Mouse (Mus musculus) regulatory T cell (primary cell): ENCODE measurements around the gene Fgfr4.

Experiments used
- in situ Hi-C: fragments of 300-600 bp; cut with MboI, MseI; formaldehyde crosslinking; loops from one replicate; pipeline ENCODE4 v1.15.1; 2025; ENCODE audit warnings: high pct_unique_total_duplicates

Gene Fgfr4

DNA sequence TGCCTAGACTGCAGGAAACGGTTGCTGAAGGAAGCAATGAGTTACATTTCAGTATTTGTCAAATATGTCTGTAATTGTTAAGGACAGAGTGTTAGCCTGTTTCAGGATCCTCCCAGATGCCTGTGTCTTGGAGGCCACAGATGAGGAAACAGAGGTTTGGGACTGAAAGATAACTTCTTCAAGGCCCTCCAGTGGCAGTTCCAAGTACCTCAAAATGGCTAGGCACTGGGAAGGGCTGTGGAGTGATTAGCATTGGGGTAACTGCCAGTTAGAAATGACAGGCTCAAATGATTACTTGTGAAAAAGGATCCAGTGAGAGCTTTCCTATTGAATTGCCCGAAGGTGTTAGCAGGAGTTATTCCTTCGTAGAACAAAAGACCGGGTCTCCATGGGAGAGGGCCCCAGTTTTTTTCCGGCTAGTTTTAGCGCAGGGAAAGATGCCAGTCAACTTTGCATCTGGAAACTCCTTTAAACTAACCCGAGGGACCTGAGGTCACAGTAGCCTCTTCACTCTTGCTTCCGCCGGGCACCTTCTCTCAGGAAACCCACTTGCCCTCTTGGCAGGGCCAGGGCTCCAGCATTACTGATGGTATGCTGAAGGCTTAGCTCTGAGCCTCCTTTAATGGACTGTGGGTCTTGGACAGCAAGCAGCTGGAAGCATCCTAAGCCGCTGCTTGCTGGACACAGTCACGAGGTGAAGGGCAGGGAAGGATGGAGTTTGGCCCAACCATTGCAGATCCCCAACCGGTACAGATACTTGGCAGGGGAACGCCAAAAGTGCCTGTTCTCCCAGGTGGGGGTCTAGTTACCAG is 56.6 kb downstream of the Fgfr4 start:
- in situ Hi-C loops: loop anchor here (5.0 to 10.0 kb wide), 2 partner anchors 326 to 507 kb away; partner anchors contain the start of genes Cdhr2 and Ddx41

DNA sequence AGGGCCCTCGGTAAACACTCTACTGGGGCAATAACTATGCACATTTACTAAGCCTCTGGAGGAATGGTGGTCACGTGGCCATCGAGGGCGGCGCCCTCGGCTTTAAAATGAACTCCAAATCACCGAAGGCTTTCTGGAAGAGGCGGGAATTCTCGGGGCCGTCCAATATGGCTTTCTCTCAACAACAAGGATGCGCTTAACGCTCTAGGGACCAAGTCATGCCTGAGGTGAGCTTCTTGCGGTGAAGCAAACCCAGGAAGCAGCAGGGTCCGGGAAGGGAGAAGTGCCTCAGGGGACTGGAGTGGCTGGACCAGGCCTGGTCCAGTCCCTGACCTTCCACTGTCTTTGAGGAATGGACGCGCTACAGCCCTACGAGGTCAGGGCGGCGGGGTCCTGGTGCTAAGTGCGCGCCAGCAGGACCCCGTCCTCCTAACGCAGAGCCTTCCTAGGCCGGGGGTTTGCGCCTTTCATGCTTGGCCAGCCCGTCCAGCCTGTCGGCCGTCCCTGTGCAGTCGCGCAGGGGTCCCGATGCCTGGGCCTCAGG is 57.3 kb downstream of the Fgfr4 start, which contains the start of gene Nsd1:
TSS of gene Nsd1 (plus strand) at position 134 of the 544 bp plus-strand sequence.
- in situ Hi-C loops: loop anchor here (5.0 to 10.0 kb wide), 2 partner anchors 325 to 507 kb away; partner anchors contain the start of genes Cdhr2 and Ddx41

DNA sequence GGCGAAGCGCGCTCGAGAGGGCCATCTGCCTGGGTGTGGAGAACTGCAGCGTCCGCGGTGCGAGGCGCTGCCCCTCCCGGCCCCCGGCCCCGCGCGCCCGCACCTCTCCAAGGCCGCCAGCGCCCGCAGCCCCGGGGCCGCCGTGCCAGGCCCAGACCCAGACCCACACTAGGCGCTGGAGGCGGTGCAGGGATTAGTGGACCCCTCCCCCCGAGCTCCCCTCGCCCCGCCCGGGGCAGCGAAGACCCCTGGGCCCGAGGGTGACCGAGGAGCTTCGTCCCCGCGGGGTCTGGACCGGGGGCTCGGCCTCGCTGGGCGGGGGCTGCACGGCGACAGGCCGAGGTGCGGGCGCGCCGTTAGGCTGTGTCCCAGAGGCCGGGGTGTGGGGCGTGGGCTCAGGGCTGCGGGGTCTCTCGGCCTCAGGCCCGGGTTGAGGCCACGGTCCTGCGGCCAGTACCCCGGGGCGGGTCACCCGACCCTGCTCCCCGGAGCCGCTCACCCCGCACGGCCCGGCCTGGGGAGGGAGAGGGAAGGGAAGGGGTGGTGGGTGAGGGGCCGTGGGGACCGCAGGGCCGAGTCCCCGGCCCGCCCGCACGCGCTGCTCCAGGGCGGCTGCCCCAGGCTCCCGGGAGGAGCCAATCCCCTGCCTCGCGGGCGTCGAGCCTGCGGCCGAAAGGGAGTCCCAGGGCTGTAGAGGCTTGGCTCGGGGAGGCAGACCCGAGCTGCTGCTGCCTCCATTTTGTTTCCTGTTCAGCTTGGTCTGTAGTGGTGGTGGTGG is 57.9 kb downstream of the Fgfr4 start:
- in situ Hi-C loops: no loop called here

DNA sequence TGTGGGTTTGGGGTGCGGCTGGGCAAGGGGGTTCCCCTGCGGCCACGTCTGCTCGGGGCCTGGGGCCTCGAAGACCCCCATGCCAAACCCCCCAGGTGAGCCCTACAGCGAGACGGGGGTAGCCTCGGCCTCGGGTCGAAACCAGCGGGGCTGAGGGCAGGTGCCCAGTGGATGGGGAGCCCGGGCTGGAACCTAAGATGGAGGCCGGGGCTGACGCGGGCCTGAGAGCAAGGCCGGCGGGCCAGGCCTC is 58.5 kb downstream of the Fgfr4 start:
- in situ Hi-C loops: no loop called here

DNA sequence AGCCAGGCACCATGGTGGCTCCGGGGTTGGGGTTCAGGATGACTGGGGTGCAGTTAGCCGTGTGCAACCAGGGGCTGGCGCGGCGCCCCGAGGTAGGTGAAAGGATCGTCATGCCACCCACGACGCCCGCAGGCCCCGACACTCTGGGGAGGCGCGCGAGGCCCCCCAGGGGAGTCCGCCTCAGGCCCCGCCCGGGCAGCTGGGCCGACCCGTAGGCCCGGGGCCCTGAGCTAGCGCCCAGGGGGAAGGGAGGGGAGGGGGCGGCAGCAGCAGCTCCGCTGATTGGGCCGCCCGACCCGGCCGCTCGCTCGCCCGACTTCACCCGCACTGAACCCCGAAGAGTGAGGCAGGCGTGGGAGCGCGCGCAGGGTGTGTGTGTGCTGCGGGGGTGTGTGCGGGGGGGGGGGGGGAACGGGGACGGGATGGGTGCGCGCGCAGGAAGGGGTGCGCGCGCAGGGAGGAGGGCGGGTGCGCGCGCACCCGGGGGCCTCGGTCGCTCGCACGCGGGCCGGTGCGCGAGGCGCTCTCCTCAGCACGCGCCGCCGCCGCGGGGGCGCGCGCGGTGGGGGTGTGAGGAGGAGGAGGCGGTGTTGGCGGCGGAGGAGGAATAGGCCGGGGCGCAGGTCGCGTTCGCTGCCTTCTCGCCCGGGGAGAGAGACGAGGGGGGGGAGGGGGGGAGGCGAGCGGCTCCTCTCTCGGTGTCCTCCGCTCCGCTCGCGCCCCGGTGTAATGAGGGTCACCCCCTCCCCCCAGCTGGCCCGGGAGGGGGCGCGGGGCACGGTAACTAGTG is 59.0 kb downstream of the Fgfr4 start:
- in situ Hi-C loops: no loop called here

DNA sequence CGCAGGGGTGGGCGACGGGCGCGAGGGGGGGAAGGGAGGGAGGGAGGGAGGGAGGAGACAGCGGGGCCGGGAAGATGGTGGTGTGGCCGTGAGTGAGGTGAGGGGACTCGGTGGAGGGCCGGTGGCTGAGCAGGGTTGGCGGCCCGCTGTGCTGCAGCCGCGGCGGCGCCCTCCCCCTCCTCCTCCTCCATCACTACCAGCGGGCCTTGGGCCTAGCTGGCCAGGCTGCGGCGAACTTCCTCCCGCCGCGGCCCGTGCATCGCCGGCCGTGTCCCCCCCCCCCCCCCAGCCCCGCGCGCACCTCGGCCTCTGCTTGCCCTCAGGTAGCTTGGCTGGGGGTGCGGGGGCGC is 59.5 kb downstream of the Fgfr4 start:
- in situ Hi-C loops: no loop called here

DNA sequence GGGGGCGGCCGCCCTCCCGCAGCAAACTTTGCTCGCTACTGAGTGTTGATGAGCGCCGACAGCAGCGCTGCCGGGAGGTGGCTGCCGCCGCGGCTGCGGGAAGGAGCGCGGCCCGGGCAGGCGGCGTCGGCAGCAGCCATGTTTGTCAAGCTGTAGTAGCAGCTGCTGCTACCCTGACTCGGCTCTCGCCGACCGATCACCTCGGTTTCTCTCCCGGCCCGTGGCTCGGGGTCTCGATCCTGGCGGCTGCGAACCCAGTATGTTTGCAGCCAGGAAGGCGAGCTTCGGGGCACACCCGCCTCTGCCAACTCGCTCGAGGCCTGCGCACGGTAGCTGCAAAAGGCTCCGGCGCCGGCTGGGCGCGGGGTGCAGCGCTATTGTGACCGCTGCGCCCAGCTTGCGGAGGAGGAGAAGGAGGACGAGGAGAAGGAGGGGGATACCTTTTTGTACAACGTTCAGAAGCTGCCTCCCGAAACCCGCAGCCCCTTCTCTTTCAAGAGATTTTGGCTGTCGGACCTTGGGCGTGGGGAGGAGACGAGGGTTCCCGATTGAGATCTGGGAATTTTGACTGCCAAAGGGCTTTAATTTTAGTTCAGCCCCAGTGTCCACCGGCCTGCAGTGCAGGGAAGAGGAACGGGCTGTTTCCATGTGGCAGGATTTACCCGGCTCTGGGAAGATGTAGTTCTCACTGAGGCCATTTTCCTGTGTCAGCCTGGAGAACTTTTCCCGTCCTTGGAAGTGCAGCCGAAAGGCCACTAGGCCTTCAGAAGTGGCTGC is 60.1 kb downstream of the Fgfr4 start:
- in situ Hi-C loops: no loop called here

DNA sequence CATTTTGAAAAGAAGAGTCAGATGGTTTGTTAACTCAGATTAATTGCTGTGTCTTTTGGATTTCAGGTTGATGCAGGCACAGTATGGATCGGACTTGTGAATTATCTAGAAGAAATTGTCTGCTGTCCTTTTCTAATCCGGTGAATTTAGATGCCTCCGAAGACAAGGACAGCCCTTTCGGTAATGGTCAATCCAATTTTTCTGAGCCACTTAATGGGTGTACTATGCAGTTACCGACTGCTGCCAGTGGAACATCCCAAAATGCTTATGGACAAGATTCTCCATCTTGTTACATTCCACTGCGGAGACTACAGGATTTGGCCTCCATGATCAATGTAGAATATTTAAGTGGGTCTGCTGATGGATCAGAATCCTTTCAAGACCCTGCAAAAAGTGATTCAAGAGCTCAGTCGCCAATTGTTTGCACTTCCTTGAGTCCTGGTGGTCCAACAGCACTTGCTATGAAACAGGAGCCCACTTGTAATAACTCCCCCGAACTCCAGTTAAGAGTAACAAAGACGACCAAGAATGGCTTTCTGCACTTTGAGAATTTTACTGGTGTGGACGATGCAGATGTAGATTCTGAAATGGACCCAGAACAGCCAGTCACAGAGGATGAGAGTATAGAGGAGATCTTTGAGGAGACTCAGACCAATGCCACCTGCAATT is 60.8 kb downstream of the Fgfr4 start:
- in situ Hi-C loops: no loop called here
